Mouse (Mus musculus): ENCODE results near the gene Ttc23.

DNA sequence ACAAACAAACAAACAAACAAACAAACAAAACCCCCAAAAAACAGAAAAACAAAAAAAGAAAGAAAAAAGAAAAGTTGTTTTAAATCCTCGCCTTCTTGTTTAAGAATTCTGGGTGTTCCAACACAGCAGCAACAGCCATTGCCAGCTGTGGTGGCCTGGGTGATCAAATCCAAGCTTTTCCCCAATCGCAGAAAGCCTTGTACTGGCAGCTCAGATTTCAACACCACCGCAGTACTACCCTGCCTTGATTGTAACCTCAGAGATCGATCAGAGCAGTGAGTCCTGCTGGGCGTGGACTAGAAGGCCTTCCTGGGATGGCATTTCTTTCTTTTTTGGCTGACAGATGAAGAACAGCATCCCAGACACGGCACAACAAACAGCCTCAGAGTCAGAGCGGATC lies 48.7 kb downstream of the Ttc23 start:
- no peak for TF ChIP-seq CTCF (IDR thresholded peaks at IDR 0.05; ENCODE audit: low read depth, low read length)
- no peak for TF ChIP-seq POLR2AphosphoS5 (IDR thresholded peaks at IDR 0.05; ENCODE audit: insufficient replicate concordance, low read depth, low read length)
- TF ChIP-seq TAL1 (conservative IDR thresholded peaks at IDR 0.05; ENCODE audit: low read depth, low read length): no peak
- TF ChIP-seq GATA2 (IDR thresholded peaks at IDR 0.05; ENCODE audit: borderline replicate concordance, low read depth, low read length): no peak
- TF ChIP-seq GATA1 (IDR thresholded peaks at IDR 0.05; ENCODE audit: borderline replicate concordance, low read length): no peak

Measured in G1E (cell line).